Mouse (Mus musculus) CH12.LX (cell line): Measurements from ENCODE around the gene Insl5. TPM values are rescaled to one million over a fixed set of nuclear protein-coding genes. Genes with fewer than 3 reads are reported as not detected.

Experiments used
- DNase-seq: peaks from one replicate; pipeline ENCODE4 v3.0.0-alpha.2; 2013; ENCODE audit errors: extremely low read depth
- H3K27ac ChIP-seq: 2 replicates; pipeline ENCODE4 v1.5.1; 2012; ENCODE audit warnings: low read depth, mild to moderate bottlenecking, control low read depth, moderate library complexity; ENCODE audit not compliant: insufficient read depth
- H3K27me3 ChIP-seq: replicated peaks from 2 replicates; pipeline ENCODE3; 2012; ENCODE audit warnings: inconsistent platforms
- H3K36me3 ChIP-seq, 2 experiments: replicated peaks in 1 of 2; 2 replicates each; pipeline versions ENCODE3 to v1.6.1; 2012; ENCODE audit warnings: inconsistent platforms in 1 of 2, low read length in 1 of 2, mild to moderate bottlenecking in 1 of 2, mixed read lengths in 1 of 2, moderate library complexity in 1 of 2; ENCODE audit not compliant: control insufficient read depth in 1 of 2, insufficient read depth in 1 of 2
- H3K4me1 ChIP-seq, 2 experiments: 2 replicates each; pipeline ENCODE4 v1.6.1; 2012; ENCODE audit warnings: inconsistent platforms in 1 of 2, moderate library complexity in 1 of 2; ENCODE audit not compliant: insufficient read depth in 2 of 2, control insufficient read depth in 1 of 2
- H3K4me2 ChIP-seq: 2 replicates; pipeline ENCODE4 v1.6.1; 2012; ENCODE audit warnings: low read depth, mild to moderate bottlenecking, control low read depth; ENCODE audit not compliant: poor library complexity, insufficient read depth, severe bottlenecking
- H3K4me3 ChIP-seq, 3 experiments: fragments of 150-350 bp in 1 of 3; sonication (generic) in 1 of 3; replicated peaks in 1 of 3; 2 replicates each; pipeline versions ENCODE3 to v1.5.1; 2011 to 2012; ENCODE audit warnings: low read depth in 2 of 3, low read length in 2 of 3, mild to moderate bottlenecking in 2 of 3, moderate library complexity in 2 of 3, control low read depth in 1 of 3, improper control_type of control experiment in 1 of 3, inconsistent platforms in 1 of 3, mixed read lengths in 1 of 3; ENCODE audit not compliant: poor library complexity in 1 of 3
- H3K79me2 ChIP-seq: replicated peaks from 2 replicates; pipeline ENCODE4 v1.6.1; 2012; ENCODE audit warnings: mild to moderate bottlenecking, moderate library complexity; ENCODE audit not compliant: control insufficient read depth, poor library complexity, insufficient read depth, severe bottlenecking; ENCODE audit errors: extremely low read depth
- H3K9ac ChIP-seq: 2 replicates; pipeline ENCODE4 v1.6.1; 2012; ENCODE audit warnings: low read depth, mild to moderate bottlenecking, control low read depth, moderate library complexity; ENCODE audit not compliant: insufficient read depth
- H3K9me3 ChIP-seq: replicated peaks from 2 replicates; pipeline ENCODE3; 2012; ENCODE audit warnings: low read length, inconsistent platforms, mixed read lengths
- BHLHE40 ChIP-seq: IDR thresholded peaks from 2 replicates; pipeline ENCODE4 v1.6.1; 2011; ENCODE audit warnings: mild to moderate bottlenecking, low read depth, low read length, improper control_type of control experiment
- CHD1 ChIP-seq: IDR thresholded peaks from 2 replicates; pipeline ENCODE4 v1.6.1; 2012; ENCODE audit warnings: low read depth, low read length, improper control_type of control experiment, inconsistent platforms
- CHD2 ChIP-seq: IDR thresholded peaks from 2 replicates; pipeline ENCODE4 v1.6.1; 2011; ENCODE audit warnings: low read length, improper control_type of control experiment
- CTCF ChIP-seq, 2 experiments: IDR thresholded peaks in 1 of 2; conservative IDR thresholded peaks in 1 of 2; 2 replicates each; pipeline ENCODE4 v1.5.1; 2011 to 2012; ENCODE audit warnings: low read depth in 2 of 2, low read length in 2 of 2, improper control_type of control experiment in 1 of 2, inconsistent platforms in 1 of 2, mild to moderate bottlenecking in 1 of 2, moderate library complexity in 1 of 2
- ELF1 ChIP-seq: IDR thresholded peaks from 2 replicates; pipeline ENCODE4 v1.6.1; 2014; ENCODE audit warnings: low read depth, mild to moderate bottlenecking, inconsistent platforms, low read length, improper control_type of control experiment
- EP300 ChIP-seq: IDR thresholded peaks from 2 replicates; pipeline ENCODE4 v1.6.1; 2011; ENCODE audit warnings: low read length, improper control_type of control experiment
- ETS1 ChIP-seq: conservative IDR thresholded peaks from 2 replicates; pipeline ENCODE4 v1.6.1; 2012; ENCODE audit warnings: low read depth, mild to moderate bottlenecking, inconsistent platforms, low read length, improper control_type of control experiment, moderate library complexity
- GABPA ChIP-seq: IDR thresholded peaks from 2 replicates; pipeline ENCODE4 v1.6.1; 2012; ENCODE audit warnings: low read depth, low read length, improper control_type of control experiment, inconsistent platforms; ENCODE audit not compliant: insufficient replicate concordance
- HCFC1 ChIP-seq: IDR thresholded peaks from 2 replicates; pipeline ENCODE4 v1.6.1; 2012; ENCODE audit warnings: low read depth, mild to moderate bottlenecking, inconsistent platforms, low read length, improper control_type of control experiment
- IRF4 ChIP-seq: IDR thresholded peaks from 2 replicates; pipeline ENCODE4 v1.6.1; 2014; ENCODE audit warnings: low read depth, mild to moderate bottlenecking, inconsistent platforms, low read length, improper control_type of control experiment
- JUN ChIP-seq: IDR thresholded peaks from 2 replicates; pipeline ENCODE4 v1.6.1; 2011; ENCODE audit warnings: low read depth, mild to moderate bottlenecking, low read length, improper control_type of control experiment, moderate library complexity; ENCODE audit not compliant: insufficient read depth
- JUND ChIP-seq: conservative IDR thresholded peaks from 2 replicates; pipeline ENCODE4 v1.6.1; 2011; ENCODE audit warnings: low read depth, low read length, improper control_type of control experiment
- KAT2A ChIP-seq: IDR thresholded peaks from 2 replicates; pipeline ENCODE4 v1.6.1; 2012; ENCODE audit warnings: low read length, improper control_type of control experiment, inconsistent platforms; ENCODE audit not compliant: insufficient replicate concordance
- MAFK ChIP-seq: IDR thresholded peaks from 2 replicates; pipeline ENCODE4 v1.6.1; 2011; ENCODE audit warnings: low read length, improper control_type of control experiment; ENCODE audit not compliant: insufficient replicate concordance
- MAX ChIP-seq: IDR thresholded peaks from 2 replicates; pipeline ENCODE4 v1.6.1; 2011; ENCODE audit warnings: low read length, improper control_type of control experiment
- MXI1 ChIP-seq: IDR thresholded peaks from 2 replicates; pipeline ENCODE4 v1.6.1; 2011; ENCODE audit warnings: mild to moderate bottlenecking, low read depth, low read length, improper control_type of control experiment
- MYC ChIP-seq: IDR thresholded peaks from 2 replicates; pipeline ENCODE4 v1.6.1; 2011; ENCODE audit warnings: low read depth, mild to moderate bottlenecking, improper control_type of control experiment, low read length
- NRF1 ChIP-seq: IDR thresholded peaks from 2 replicates; pipeline ENCODE4 v1.6.1; 2014; ENCODE audit warnings: low read depth, mild to moderate bottlenecking, inconsistent platforms, low read length, improper control_type of control experiment, moderate library complexity
- POLR2A ChIP-seq: IDR thresholded peaks from 2 replicates; pipeline ENCODE4 v1.6.1; 2011; ENCODE audit warnings: low read depth, mild to moderate bottlenecking, improper control_type of control experiment, low read length
- POLR2AphosphoS2 ChIP-seq: IDR thresholded peaks from 2 replicates; pipeline ENCODE4 v1.6.1; 2011; ENCODE audit warnings: low read depth, low read length, improper control_type of control experiment
- RAD21 ChIP-seq: IDR thresholded peaks from 2 replicates; pipeline ENCODE4 v1.6.1; 2011; ENCODE audit warnings: low read depth, mild to moderate bottlenecking, low read length, improper control_type of control experiment, moderate library complexity
- RCOR1 ChIP-seq: conservative IDR thresholded peaks from 2 replicates; pipeline ENCODE4 v1.6.1; 2012; ENCODE audit warnings: low read depth, mild to moderate bottlenecking, inconsistent platforms, low read length, improper control_type of control experiment
- SIN3A ChIP-seq: IDR thresholded peaks from 2 replicates; pipeline ENCODE4 v1.6.1; 2012; ENCODE audit warnings: low read length, improper control_type of control experiment, inconsistent platforms
- TBP ChIP-seq: conservative IDR thresholded peaks from 2 replicates; pipeline ENCODE4 v1.6.1; 2011; ENCODE audit warnings: low read depth, low read length, improper control_type of control experiment
- TCF12 ChIP-seq: IDR thresholded peaks from 2 replicates; pipeline ENCODE4 v1.6.1; 2014; ENCODE audit warnings: low read depth, mild to moderate bottlenecking, inconsistent platforms, low read length, improper control_type of control experiment
- UBTF ChIP-seq: IDR thresholded peaks from 2 replicates; pipeline ENCODE4 v1.6.1; 2012; ENCODE audit warnings: low read depth, mild to moderate bottlenecking, inconsistent platforms, low read length, improper control_type of control experiment, moderate library complexity
- USF1 ChIP-seq: IDR thresholded peaks from 2 replicates; pipeline ENCODE4 v1.6.1; 2014; ENCODE audit warnings: low read depth, mild to moderate bottlenecking, inconsistent platforms, low read length, improper control_type of control experiment
- USF2 ChIP-seq: conservative IDR thresholded peaks from 2 replicates; pipeline ENCODE4 v1.6.1; 2011; ENCODE audit warnings: low read depth, low read length, improper control_type of control experiment
- ZC3H11A ChIP-seq: IDR thresholded peaks from 2 replicates; pipeline ENCODE4 v1.6.1; 2012; ENCODE audit warnings: low read depth, mild to moderate bottlenecking, inconsistent platforms, low read length, improper control_type of control experiment
- ZKSCAN1 ChIP-seq: IDR thresholded peaks from 2 replicates; pipeline ENCODE4 v1.6.1; 2012; ENCODE audit warnings: low read depth, inconsistent platforms, low read length, improper control_type of control experiment, borderline replicate concordance
- ZNF384 ChIP-seq: IDR thresholded peaks from 2 replicates; pipeline ENCODE4 v1.6.1; 2012; ENCODE audit warnings: low read depth, low read length, improper control_type of control experiment, inconsistent platforms
- dilution Hi-C: fragments of 300-500 bp; cut with MboI; formaldehyde crosslinking; loops from 2 replicates; pipeline ENCODE4 v1.14.3; 2020; ENCODE audit warnings: low sequenced_read_pairs; ENCODE audit not compliant: extremely low pct_unique_long_range_greater_than_20kb, extremely low pct_ligation_motif_present
- in situ Hi-C: fragments of 300-500 bp; cut with MboI; formaldehyde crosslinking; loops from 3 replicates; pipeline ENCODE4 v1.14.3; 2019; ENCODE audit warnings: low sequenced_read_pairs, low pct_ligation_motif_present, low pct_unique_long_range_greater_than_20kb, mixed read lengths
- polyA plus RNA-seq: library from polyadenylated mRNA; unstranded; fragments of >175 nt; gene quantifications from 2 replicates; pipeline ENCODE4 v1.2.1, GENCODE M21; 2012; ENCODE audit warnings: low read depth; ENCODE audit not compliant: insufficient read length
- total RNA-seq, 2 experiments: library from RNA; depleted of rRNA; stranded (reverse); fragments of 300-350 nt in 1 of 2; fragments of >200 nt in 1 of 2; gene quantifications; 2 replicates each; pipeline ENCODE4 v1.2.3; 2012 to 2014

Gene Insl5
- total and polyA plus RNA-seq, 3 experiments, result not detected

GRCm38 (mm10) chr4:102986917-102987316 lies 39.7 kb downstream of the Insl5 start (continued):
- TF ChIP-seq ETS1, result no peak
- no peak for TF ChIP-seq HCFC1
- TF ChIP-seq USF2, result no peak
- TF ChIP-seq MXI1, result no peak
- TF ChIP-seq ELF1, result no peak
- no peak for TF ChIP-seq BHLHE40
- no peak for TF ChIP-seq EP300
- no peak for TF ChIP-seq CHD2

- Histone ChIP-seq H3K9ac (no peak overlapping the region), H3K4me1 (peaks cover 19 to 43% of the 10 kb centered on the region in 2 experiments), H3K27me3 (no peaks in the 10 kb centered on the region), H3K9me3 (no peaks in the 10 kb centered on the region), H3K79me2 (no peaks in the 10 kb centered on the region), H3K36me3 (no peaks in the 10 kb centered on the region), H3K4me2 (no peak overlapping the region), H3K27ac (no peak overlapping the region), H3K4me3 (no peak overlapping the region)
- dilution Hi-C loops, result no loop called here
- peak; percentile 63 for DNase-seq
- in situ Hi-C loops, result loop anchor here (10.0 to 25.0 kb wide), 2 partner anchors 159 to 351 kb away; no protein-coding TSS in a partner anchor
- TF ChIP-seq IRF4 (no peak), BHLHE40 (peak; percentile 24; the same call in 1 of the 2 replicates), USF1 (peak; percentile 71), HCFC1 (no peak), RCOR1 (no peak), ZNF384 (no peak), KAT2A (no peak), TBP (no peak), SIN3A (no peak), POLR2AphosphoS2 (no peak), CHD1 (no peak), RAD21 (no peak), ZC3H11A (no peak), JUND (no peak), UBTF (no peak), NRF1 (no peak), ZKSCAN1 (no peak), CTCF (conservative IDR thresholded peaks at IDR 0.05 in 1 of 2, IDR thresholded peaks at IDR 0.05 in 1 of 2; ENCODE audit: low read depth in 2 of 2, low read length in 2 of 2) (no peak), TCF12 (no peak), JUN (no peak), GABPA (no peak), MAX (0 out of 2 replicates have a peak, but pooled peaks have one; percentile 46), MYC (no peak), MAFK (no peak), USF2 (peak; percentile 74), POLR2A (no peak)
Observed at GRCm38 (mm10) chr4:102986173-102986572, 40.5 kb downstream of the Insl5 start.
